Mouse (Mus musculus): Measurements from ENCODE around the gene Sox8. TPM values are rescaled to one million over a fixed set of nuclear protein-coding genes. Genes with fewer than 3 reads are reported as not detected.

Sox8 gene
- polyA plus RNA-seq, 1 experiment from 2014 or later, result not detected

GRCm38 (mm10) chr17:25569833-25570647 lies 446 bp downstream of the Sox8 start:
- 11% methylated on average over 54 of the region's 54 CpGs for WGBS (ENCODE audit: missing documents)
- Histone ChIP-seq H3K36me3 (ENCODE audit: inconsistent target) (no peaks in the 10 kb centered on the region), H3K79me2 (ENCODE audit: inconsistent target) (no peaks in the 10 kb centered on the region), H3K4me3 (ENCODE audit: inconsistent target) (no peak overlapping the region), H3K27ac (no peak overlapping the region)

- Histone ChIP-seq H3K79me2 (ENCODE audit: inconsistent target) (no peaks in the 10 kb centered on the region), H3K36me3 (ENCODE audit: inconsistent target) (no peaks in the 10 kb centered on the region), H3K27ac (no peak overlapping the region), H3K4me3 (ENCODE audit: inconsistent target) (no peak overlapping the region)
- WGBS (ENCODE audit: missing documents), result 94% methylated on average over 11 of the region's 11 CpGs
Observed at GRCm38 (mm10) chr17:25568880-25569279, 1.6 kb downstream of the Sox8 start.

- Histone ChIP-seq H3K27ac (no peak overlapping the region), H3K79me2 (ENCODE audit: inconsistent target) (no peaks in the 10 kb centered on the region), H3K36me3 (ENCODE audit: inconsistent target) (no peaks in the 10 kb centered on the region), H3K4me3 (ENCODE audit: inconsistent target) (no peak overlapping the region)
- 22% methylated on average over 10 of the region's 10 CpGs for WGBS (ENCODE audit: missing documents)
Observed at GRCm38 (mm10) chr17:25568206-25568605, 2.3 kb downstream of the Sox8 start.

GRCm38 (mm10) chr17:25567745-25568144 lies 2.7 kb downstream of the Sox8 start:
- Histone ChIP-seq H3K79me2 (ENCODE audit: inconsistent target) (no peaks in the 10 kb centered on the region), H3K36me3 (ENCODE audit: inconsistent target) (no peaks in the 10 kb centered on the region), H3K27ac (no peak overlapping the region), H3K4me3 (ENCODE audit: inconsistent target) (no peak overlapping the region)
- WGBS (ENCODE audit: missing documents), result 25% methylated on average over 14 of the region's 14 CpGs

- Histone ChIP-seq H3K27ac (no peak overlapping the region), H3K4me3 (ENCODE audit: inconsistent target) (no peak overlapping the region), H3K79me2 (ENCODE audit: inconsistent target) (no peaks in the 10 kb centered on the region), H3K36me3 (ENCODE audit: inconsistent target) (no peaks in the 10 kb centered on the region)
- WGBS (ENCODE audit: missing documents), result 91% methylated on average over 13 of the region's 13 CpGs
Observed at GRCm38 (mm10) chr17:25567261-25567660, 3.2 kb downstream of the Sox8 start.

- WGBS (ENCODE audit: missing documents), result 83% methylated on average over 17 of the region's 17 CpGs
- H3K79me2 ChIP-seq (ENCODE audit: inconsistent target), result no peaks in the 10 kb centered on the region
Observed at GRCm38 (mm10) chr17:25565860-25566600, 4.5 kb downstream of the Sox8 start.

GRCm38 (mm10) chr17:25565244-25565643 lies 5.2 kb downstream of the Sox8 start:
- Histone ChIP-seq H3K4me3 (ENCODE audit: inconsistent target) (no peak overlapping the region), H3K36me3 (ENCODE audit: inconsistent target) (no peaks in the 10 kb centered on the region), H3K79me2 (ENCODE audit: inconsistent target) (no peaks in the 10 kb centered on the region), H3K27ac (no peak overlapping the region)
- 19% methylated on average over 6 of the region's 6 CpGs for WGBS (ENCODE audit: missing documents)

More at GRCm38 (mm10) chr17:25565860-25566600, 4.5 kb downstream of the Sox8 start:
- no peak overlapping the region for H3K27ac ChIP-seq
- H3K36me3 ChIP-seq (ENCODE audit: inconsistent target), result no peaks in the 10 kb centered on the region
- H3K4me3 ChIP-seq (ENCODE audit: inconsistent target), result no peak overlapping the region

GRCm38 (mm10) chr17:25564481-25564880 lies 6.0 kb downstream of the Sox8 start:
- no peaks in the 10 kb centered on the region for H3K79me2 ChIP-seq (ENCODE audit: inconsistent target)
- no peak overlapping the region for H3K4me3 ChIP-seq (ENCODE audit: inconsistent target)
- 75% methylated on average over 5 of the region's 5 CpGs for WGBS (ENCODE audit: missing documents)
- H3K27ac ChIP-seq, result no peak overlapping the region
- H3K36me3 ChIP-seq (ENCODE audit: inconsistent target), result no peaks in the 10 kb centered on the region

GRCm38 (mm10) chr17:25561223-25562028 lies 9.1 kb downstream of the Sox8 start:
- Histone ChIP-seq H3K79me2 (ENCODE audit: inconsistent target) (no peaks in the 10 kb centered on the region), H3K36me3 (ENCODE audit: inconsistent target) (no peaks in the 10 kb centered on the region), H3K27ac (no peak overlapping the region), H3K4me3 (ENCODE audit: inconsistent target) (no peak overlapping the region)
- WGBS (ENCODE audit: missing documents), result 90% methylated on average over 16 of the region's 16 CpGs

GRCm38 (mm10) chr17:25560554-25561222 lies 9.8 kb downstream of the Sox8 start:
- H3K27ac ChIP-seq, result no peak overlapping the region
- no peak overlapping the region for H3K4me3 ChIP-seq (ENCODE audit: inconsistent target)
- H3K36me3 ChIP-seq (ENCODE audit: inconsistent target), result no peaks in the 10 kb centered on the region
- 50% methylated on average over 5 of the region's 5 CpGs for WGBS (ENCODE audit: missing documents)
- no peaks in the 10 kb centered on the region for H3K79me2 ChIP-seq (ENCODE audit: inconsistent target)

- H3K79me2 ChIP-seq (ENCODE audit: inconsistent target), result no peaks in the 10 kb centered on the region
- H3K4me3 ChIP-seq (ENCODE audit: inconsistent target), result no peak overlapping the region
- H3K36me3 ChIP-seq (ENCODE audit: inconsistent target), result no peaks in the 10 kb centered on the region
- no peak overlapping the region for H3K27ac ChIP-seq
- 72% methylated on average over 4 of the region's 4 CpGs for WGBS (ENCODE audit: missing documents)
Observed at GRCm38 (mm10) chr17:25559634-25560033, 10.9 kb downstream of the Sox8 start.

GRCm38 (mm10) chr17:25556630-25557354 lies 13.7 kb downstream of the Sox8 start:
- Histone ChIP-seq H3K36me3 (ENCODE audit: inconsistent target) (no peaks in the 10 kb centered on the region), H3K4me3 (ENCODE audit: inconsistent target) (no peak overlapping the region), H3K27ac (no peak overlapping the region), H3K79me2 (ENCODE audit: inconsistent target) (no peaks in the 10 kb centered on the region)
- WGBS (ENCODE audit: missing documents), result 9% methylated on average over 21 of the region's 21 CpGs

GRCm38 (mm10) chr17:25555666-25556629 lies 14.5 kb downstream of the Sox8 start:
- 18% methylated on average over 29 of the region's 29 CpGs for WGBS (ENCODE audit: missing documents)
- no peaks in the 10 kb centered on the region for H3K79me2 ChIP-seq (ENCODE audit: inconsistent target)
- no peak overlapping the region for H3K4me3 ChIP-seq (ENCODE audit: inconsistent target)
- no peak overlapping the region for H3K27ac ChIP-seq
- H3K36me3 ChIP-seq (ENCODE audit: inconsistent target), result no peaks in the 10 kb centered on the region
